Mouse (Mus musculus) layer of hippocampus, adult 9-11 months (tissue): ENCODE data around the gene Frmd5.

Experiments used
- DNase-seq: peaks from one replicate; pipeline ENCODE4 v3.0.0; 2022

Gene Frmd5

GRCm38 (mm10) chr2:121676951-121677648 is 129.8 kb downstream of the Frmd5 start:
- DNase-seq: no peak

DNA sequence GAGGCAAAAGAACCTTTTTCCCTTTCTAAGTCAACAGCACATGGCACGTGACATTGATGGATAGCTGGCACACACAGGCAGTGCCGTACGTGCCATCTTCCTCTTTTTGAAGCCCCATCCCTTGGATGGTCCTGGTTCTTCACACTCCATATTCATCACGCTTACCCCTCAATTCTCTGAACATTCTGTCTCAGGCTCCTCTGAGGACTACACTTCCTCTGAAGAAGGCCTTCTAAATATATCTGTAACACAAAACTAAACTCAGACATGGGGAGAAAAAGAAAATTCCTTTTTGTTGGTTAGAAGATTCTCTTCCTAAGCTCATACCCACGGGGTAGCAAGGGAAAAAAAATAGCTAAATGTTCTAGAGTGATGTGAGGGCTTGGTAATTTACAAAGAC is 131.0 kb downstream of the Frmd5 start:
- no peak for DNase-seq

- DNase-seq: no peak
Measured at GRCm38 (mm10) chr2:121675136-121675535, 131.8 kb downstream of the Frmd5 start.

DNA sequence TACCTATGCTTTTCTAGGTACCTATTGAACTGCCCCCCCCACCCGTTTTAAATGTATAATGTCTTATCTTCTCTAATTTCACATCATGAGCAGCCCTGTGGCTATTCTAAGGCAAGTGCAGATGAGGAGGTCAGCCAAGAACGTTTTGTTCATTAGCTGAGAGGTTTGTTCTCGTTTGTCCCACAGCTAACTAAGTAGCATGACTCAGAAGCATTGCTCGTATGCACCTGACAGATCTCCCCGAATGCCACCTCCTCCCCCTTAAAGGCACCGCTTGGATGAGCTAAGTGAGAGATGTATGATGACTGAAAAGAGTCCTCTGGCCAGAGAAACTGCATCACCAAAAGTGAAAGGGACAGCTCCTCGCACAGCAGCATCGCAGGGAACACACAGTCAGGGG is 132.7 kb downstream of the Frmd5 start:
- DNase-seq: no peak

GRCm38 (mm10) chr2:121669846-121670245 is 137.0 kb downstream of the Frmd5 start:
- no peak for DNase-seq

- DNase-seq: no peak
Measured at GRCm38 (mm10) chr2:121668256-121668655, 138.6 kb downstream of the Frmd5 start.

DNA sequence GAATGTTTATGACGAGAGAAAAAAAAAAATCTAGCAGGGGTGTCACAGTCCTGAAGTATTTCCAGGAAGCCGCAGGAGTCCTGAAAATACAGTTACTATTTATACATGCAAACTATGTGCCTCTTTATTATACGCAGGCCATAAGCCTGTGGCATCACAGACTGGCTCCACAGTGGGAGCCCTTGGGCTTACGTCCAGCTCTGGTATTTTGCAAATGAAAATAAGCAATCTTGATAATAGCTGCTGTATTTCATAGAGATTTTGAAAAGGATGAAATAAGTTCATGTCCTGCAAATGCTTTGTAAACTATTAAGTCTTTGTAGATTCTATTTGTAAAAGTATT is 145.8 kb downstream of the Frmd5 start:
- no peak for DNase-seq

- no peak for DNase-seq
Measured at GRCm38 (mm10) chr2:121660461-121661159, 146.3 kb downstream of the Frmd5 start.

DNA sequence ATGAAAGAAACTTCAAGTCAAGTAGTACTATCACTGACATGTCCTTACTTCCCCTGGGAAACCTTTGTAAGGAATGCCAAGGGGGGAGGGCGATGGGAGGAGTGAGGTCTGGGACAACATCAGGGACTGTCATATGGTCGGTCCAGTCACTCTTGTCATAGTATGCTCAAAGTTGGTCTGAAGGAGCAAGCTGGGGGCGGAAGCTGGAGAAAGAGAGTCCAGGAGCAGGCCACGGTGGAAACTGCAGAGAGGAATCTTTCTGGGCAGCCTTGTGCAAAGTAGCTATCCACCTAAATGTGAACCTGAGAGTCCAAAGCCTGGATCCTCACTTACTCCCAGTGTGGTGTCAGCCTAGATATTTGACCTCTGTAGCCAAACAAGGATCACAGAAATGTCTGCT is 147.5 kb downstream of the Frmd5 start:
- no peak for DNase-seq

GRCm38 (mm10) chr2:121658123-121658767 is 148.6 kb downstream of the Frmd5 start:
- no peak for DNase-seq

DNA sequence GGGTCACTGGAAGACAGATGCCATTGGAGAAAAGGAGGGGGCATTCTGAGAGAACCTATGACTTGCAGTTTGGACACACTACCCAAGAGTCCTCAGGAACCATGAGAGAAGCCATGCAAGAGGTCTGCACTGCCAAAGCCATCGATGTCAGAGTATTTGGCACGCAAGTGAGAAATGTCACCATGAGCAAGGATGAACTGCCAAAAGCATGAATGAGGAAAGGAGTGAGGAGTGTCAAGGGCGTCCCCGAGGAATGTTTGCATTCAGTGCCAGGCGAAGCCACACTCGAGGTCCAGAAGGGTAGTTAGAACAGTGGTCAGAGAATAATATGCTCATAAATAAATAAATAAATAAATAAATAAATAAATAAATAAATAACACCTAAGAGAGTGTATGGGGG is 150.9 kb downstream of the Frmd5 start:
- DNase-seq: no peak

- DNase-seq: peak; percentile 60
Measured at GRCm38 (mm10) chr2:121655106-121655505, 151.8 kb downstream of the Frmd5 start.

- DNase-seq: no peak
Measured at GRCm38 (mm10) chr2:121646528-121646927, 160.4 kb downstream of the Frmd5 start.

DNA sequence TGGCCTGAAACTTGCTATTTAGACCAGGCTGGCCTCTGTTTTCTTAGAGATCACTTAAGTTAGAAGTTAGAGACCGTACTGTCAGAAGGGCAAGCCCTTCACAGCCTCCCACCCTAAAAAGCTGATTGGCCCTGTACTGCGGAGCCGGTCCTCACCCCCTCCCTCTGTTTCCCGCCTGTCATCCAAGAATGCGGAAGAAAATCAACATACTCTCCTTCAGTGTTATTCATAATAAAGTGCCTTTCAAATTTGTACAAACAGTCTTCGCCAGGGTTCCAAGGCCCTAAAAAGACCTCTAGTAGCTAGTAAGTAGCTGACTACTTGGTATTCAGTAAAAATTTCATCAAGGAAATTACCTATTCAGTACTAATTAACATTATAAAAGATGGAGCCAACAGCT is 164.0 kb downstream of the Frmd5 start:
- no peak for DNase-seq

- no peak for DNase-seq
Measured at GRCm38 (mm10) chr2:121632091-121632490, 174.8 kb downstream of the Frmd5 start.

- DNase-seq: no peak
Measured at GRCm38 (mm10) chr2:121630286-121630685, 176.6 kb downstream of the Frmd5 start.

GRCm38 (mm10) chr2:121628290-121628689 is 178.6 kb downstream of the Frmd5 start:
- DNase-seq: no peak

DNA sequence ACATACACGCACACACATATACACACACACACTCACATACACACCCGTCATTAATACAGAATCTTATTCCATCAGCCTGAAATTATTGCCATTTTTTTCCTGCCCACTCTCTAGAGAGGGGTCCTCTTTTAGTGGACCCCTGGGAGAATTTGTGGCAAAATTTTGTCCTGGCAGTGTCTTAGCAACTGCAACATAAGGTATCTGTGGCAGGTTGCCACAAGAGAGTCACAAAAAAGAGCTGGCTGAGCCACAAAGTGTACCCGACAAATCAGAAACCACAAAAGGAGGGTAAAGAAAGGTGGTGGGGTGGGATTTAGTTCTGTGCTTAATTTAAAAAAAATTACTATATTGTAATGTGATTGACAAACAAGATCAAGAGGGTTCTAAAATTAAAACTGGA is 181.0 kb downstream of the Frmd5 start:
- no peak for DNase-seq

GRCm38 (mm10) chr2:121621262-121622163 is 185.4 kb downstream of the Frmd5 start:
- peak; percentile 63 for DNase-seq

- DNase-seq: peak; percentile 35
Measured at GRCm38 (mm10) chr2:121620582-121621261, 186.2 kb downstream of the Frmd5 start.

DNA sequence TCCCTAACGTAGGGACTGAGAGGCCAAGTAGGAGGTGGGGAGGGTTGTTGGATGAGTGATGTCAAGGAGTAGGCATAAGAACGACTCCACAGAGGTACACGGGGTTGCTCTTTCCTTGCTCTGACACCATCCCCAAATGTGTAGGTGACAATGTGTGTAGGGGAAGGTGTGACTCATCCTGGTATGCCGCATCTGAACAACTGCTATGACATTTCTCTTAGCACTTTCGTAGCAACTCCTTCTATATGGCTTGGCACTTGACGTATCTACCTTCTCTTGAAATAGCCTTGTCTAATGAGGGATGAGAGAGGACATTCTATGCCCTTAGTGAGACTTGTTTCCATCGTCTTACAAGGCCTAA is 191.7 kb downstream of the Frmd5 start:
- no peak for DNase-seq

DNA sequence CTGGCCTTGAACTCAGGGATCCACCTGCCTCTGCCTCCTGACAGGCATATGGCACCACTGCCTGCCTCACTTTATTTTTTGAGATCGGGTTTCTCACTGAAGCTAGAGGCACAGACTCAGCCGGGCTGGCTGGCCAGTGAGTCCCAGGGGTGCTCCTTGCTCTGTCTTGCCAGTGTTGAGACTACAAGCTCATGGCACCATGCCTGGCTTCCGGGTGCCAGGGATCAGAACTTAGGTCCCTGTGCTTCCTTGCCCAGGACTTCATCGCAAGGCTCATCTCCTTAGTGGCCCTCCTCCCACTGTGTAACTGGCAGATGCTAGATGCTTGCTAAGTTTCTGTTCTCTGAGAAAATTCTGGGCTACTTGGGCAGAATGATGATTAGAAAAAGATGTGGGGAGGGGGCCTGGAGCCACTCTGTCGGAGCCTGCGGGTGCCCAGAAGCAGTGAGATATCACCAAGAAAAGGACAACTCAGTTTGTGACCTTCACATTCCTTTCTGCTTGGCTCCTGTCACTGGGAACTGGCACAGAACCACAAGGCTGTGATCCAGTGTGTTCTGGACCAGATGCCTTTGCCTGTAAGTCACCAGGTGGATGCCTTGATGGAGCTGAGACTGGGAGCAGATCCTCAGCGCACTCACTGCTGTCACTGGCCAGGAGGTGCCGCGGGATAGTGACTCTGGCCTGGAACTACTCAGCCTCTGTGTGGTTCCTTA is 192.2 kb downstream of the Frmd5 start:
- no peak for DNase-seq
